Mouse (Mus musculus): Measurements from ENCODE around the gene Ppp4r3a. TPM values are rescaled to one million over a fixed set of nuclear protein-coding genes. Genes with fewer than 3 reads are reported as not detected.

The Ppp4r3a gene
- polyA plus RNA-seq (2012; ENCODE audit: low replicate concordance), result 31.5 and 72.6 TPM in 2 replicates

GRCm38 (mm10) chr12:101083076-101083838 lies at the start of gene Ppp4r3a:
Ppp4r3a (minus strand) TSS chr12:101083702.

GRCm38 (mm10) chr12:101028954-101029731 lies 54.4 kb downstream of the Ppp4r3a start, which contains the start of gene Ccdc88c:
Ccdc88c (minus strand) TSS chr12:101029056.

Other genes starting within 250 kb of the Ppp4r3a start
- 6.2 and 10.7 TPM in 2 replicates for gene Gpr68, start 175.5 kb downstream of the Ppp4r3a start, polyA plus RNA-seq (2012; ENCODE audit: low replicate concordance)
- 212 and 256 TPM in 2 replicates for gene Ccdc88c, start 54.6 kb downstream of the Ppp4r3a start, polyA plus RNA-seq (2012; ENCODE audit: low replicate concordance)